Mouse (Mus musculus) heart, postnatal 0 days (tissue): Measurements from ENCODE around the gene Kifc5b. TPM values are rescaled to one million over a fixed set of nuclear protein-coding genes. Genes with fewer than 3 reads are reported as not detected.
A peak's percentile ranks its signal among the peaks of the same experiment; 100 is the strongest.

Experiments
- ATAC-seq: fragments of 200-750 bp; cut with Nextera tagmentation; 2 replicates; pipeline ENCODE4 v1.8.0; 2017; ENCODE audit warnings: low read depth, moderate number of reproducible peaks, moderate library complexity; ENCODE audit not compliant: insufficient read depth
- DNase-seq: peaks from one replicate; pipeline ENCODE4 v3.0.0-alpha.2; 2016; ENCODE audit warnings: low spot score
- H3K27ac ChIP-seq: fragments of 300-500 bp; sonication (generic); 2 replicates; pipeline ENCODE4 v1.5.1; 2014; ENCODE audit warnings: low read depth, mild to moderate bottlenecking
- H3K27me3 ChIP-seq: fragments of 300-500 bp; sonication (generic); 2 replicates; pipeline ENCODE4 v1.6.1; 2014; ENCODE audit warnings: low read length, mixed read lengths; ENCODE audit not compliant: control insufficient read depth, insufficient read depth
- H3K36me3 ChIP-seq: fragments of 300-500 bp; sonication (generic); replicated peaks from 2 replicates; pipeline ENCODE4 v1.6.1; 2014; ENCODE audit warnings: low read length, mixed read lengths; ENCODE audit not compliant: control insufficient read depth, insufficient read depth
- H3K4me1 ChIP-seq: fragments of 300-500 bp; sonication (generic); 2 replicates; pipeline ENCODE4 v1.6.1; 2014; ENCODE audit warnings: antibody characterized with exemption; ENCODE audit not compliant: control insufficient read depth, insufficient read depth
- H3K4me2 ChIP-seq: fragments of 300-500 bp; sonication (generic); 2 replicates; pipeline ENCODE4 v1.6.1; 2014; ENCODE audit warnings: low read depth, mild to moderate bottlenecking, low read length, moderate library complexity
- H3K4me3 ChIP-seq: fragments of 300-500 bp; sonication (generic); 2 replicates; pipeline ENCODE4 v1.5.1; 2014; ENCODE audit warnings: low read depth, low read length
- H3K9ac ChIP-seq: fragments of 300-500 bp; sonication (generic); replicated peaks from 2 replicates; pipeline ENCODE4 v1.6.1; 2014; ENCODE audit warnings: low read depth, low read length, mixed read lengths
- H3K9me3 ChIP-seq: fragments of 300-500 bp; sonication (generic); replicated peaks from 2 replicates; pipeline ENCODE4 v1.6.1; 2016; ENCODE audit warnings: low read length; ENCODE audit not compliant: control insufficient read depth
- CTCF ChIP-seq: IDR thresholded peaks from 2 replicates; pipeline ENCODE4 v1.5.1; 2016; ENCODE audit warnings: antibody characterized with exemption, control low read depth, low read depth
- EP300 ChIP-seq: IDR thresholded peaks from 2 replicates; pipeline ENCODE4 v1.6.1; 2016; ENCODE audit warnings: antibody characterized with exemption, low read depth
- WGBS: fragments of 180-500 bp; shearing (Covaris S2); extraction: QIAGEN DNeasy Blood & Tissue Kit; methylation state at CpG from one replicate; pipeline ENCODE4 v1.1.7; 2014; 5-methylcytosine and 5-hydroxymethylcytosine counted together
- polyA plus RNA-seq: library from polyadenylated mRNA; unstranded; fragments of >200 nt; fragmentation: Nextera tagmentation; extraction: Ambion mirVana; gene quantifications from 2 replicates; pipeline ENCODE4 v1.2.1, GENCODE M21; 2015
- total RNA-seq: library from RNA; depleted of rRNA; stranded (reverse); fragments of >200 nt; gene quantifications from 2 replicates; pipeline ENCODE4 v1.2.3, GENCODE M21; 2014; ENCODE audit warnings: low replicate concordance

Gene Kifc5b
- total and polyA plus RNA-seq, 2 experiments from 2014 or later = 0.93 to 4.5 TPM

GRCm38 (mm10) chr17:26941841-26942570 is 25.1 kb downstream of the Kifc5b start:
- no peak overlapping the region for H3K27ac ChIP-seq
- WGBS = 36% methylated on average over 4 of the region's 4 CpGs
- DNase-seq (no peak), ATAC-seq (no peak)
- H3K4me3 ChIP-seq = peak overlapping the region; percentile 38
- H3K9ac ChIP-seq = peak overlapping the region; percentile 44; the same call in 1 of the 2 replicates
- peaks cover 4% of the 10 kb centered on the region for H3K36me3 ChIP-seq
- TF ChIP-seq CTCF (no peak), EP300 (no peak)
- peaks cover 12% of the 10 kb centered on the region for H3K4me1 ChIP-seq
- no peaks in the 10 kb centered on the region for H3K9me3 ChIP-seq
- peak overlapping the region; percentile 64 for H3K4me2 ChIP-seq
- H3K27me3 ChIP-seq = no peaks in the 10 kb centered on the region

DNA sequence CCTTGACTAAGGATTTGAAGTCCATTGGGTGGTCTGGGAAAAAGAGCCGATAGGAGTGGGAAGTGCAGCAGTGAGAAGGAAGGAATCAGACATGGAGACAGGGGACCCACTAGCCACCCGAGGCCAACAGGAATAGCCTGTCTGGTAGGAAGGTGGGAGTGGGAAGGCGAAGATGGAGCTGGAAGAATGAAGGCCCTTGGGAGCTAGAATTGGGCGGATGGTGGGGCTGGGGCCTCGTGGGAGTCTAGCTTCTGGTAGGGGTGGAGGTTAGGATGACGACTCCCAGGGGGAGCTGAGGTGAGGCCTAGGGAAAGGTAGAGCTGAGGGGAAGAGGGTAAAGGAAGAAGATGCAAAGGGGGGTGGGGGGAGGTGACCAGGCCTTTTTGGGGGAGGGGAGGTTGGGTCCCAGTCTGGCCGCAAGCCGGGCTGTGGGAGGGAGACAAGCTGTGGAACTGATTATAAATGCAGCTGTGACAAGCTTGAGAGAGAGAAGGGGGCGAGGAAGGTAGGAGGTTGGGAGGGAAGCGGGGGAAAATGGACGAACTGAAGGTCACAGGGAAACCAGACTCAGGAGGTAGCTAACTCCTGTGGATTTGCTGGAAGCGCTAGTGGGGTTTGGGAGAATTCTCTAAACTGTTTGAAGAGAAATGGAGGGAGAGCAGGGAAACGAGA is 29.1 kb downstream of the Kifc5b start:
- no peaks in the 10 kb centered on the region for H3K9me3 ChIP-seq
- H3K27ac ChIP-seq = peak overlapping the region; percentile 64
- TF ChIP-seq CTCF = no peak
- no peak for TF ChIP-seq EP300
- no peaks in the 10 kb centered on the region for H3K27me3 ChIP-seq
- WGBS = 35% methylated on average over 13 of the region's 13 CpGs
- DNase-seq = no peak
- H3K9ac ChIP-seq = peak overlapping the region; percentile 65
- H3K4me2 ChIP-seq = peak overlapping the region; percentile 69
- H3K4me1 ChIP-seq = peaks cover 9% of the 10 kb centered on the region
- ATAC-seq = no peak
- peak overlapping the region; percentile 39 for H3K4me3 ChIP-seq
- H3K36me3 ChIP-seq = no peaks in the 10 kb centered on the region

GRCm38 (mm10) chr17:26946567-26946966 is 29.7 kb downstream of the Kifc5b start:
- peak; percentile 62 for ATAC-seq
- Histone ChIP-seq H3K4me1 (peaks cover 15% of the 10 kb centered on the region), H3K4me3 (peak overlapping the region; percentile 39), H3K4me2 (peak overlapping the region; percentile 69), H3K27ac (peak overlapping the region; percentile 64), H3K9me3 (no peaks in the 10 kb centered on the region), H3K9ac (peak overlapping the region; percentile 65), H3K36me3 (no peaks in the 10 kb centered on the region), H3K27me3 (no peaks in the 10 kb centered on the region)
- 2% methylated on average over 33 of the region's 37 CpGs for WGBS
- DNase-seq = no peak
- TF ChIP-seq EP300 = no peak; the same call in 1 of the 2 replicates
- TF ChIP-seq CTCF = peak; percentile 28

- Histone ChIP-seq H3K36me3 (no peaks in the 10 kb centered on the region), H3K9me3 (no peaks in the 10 kb centered on the region), H3K27ac (no peak overlapping the region), H3K4me1 (peaks cover 24% of the 10 kb centered on the region), H3K4me2 (peak overlapping the region; percentile 69; the same call in 1 of the 2 replicates), H3K4me3 (no peak overlapping the region), H3K27me3 (no peaks in the 10 kb centered on the region), H3K9ac (peak overlapping the region; percentile 65; the same call in 1 of the 2 replicates)
- ATAC-seq = no peak
- 76% methylated on average over 12 of the region's 12 CpGs for WGBS
- no peak for DNase-seq
- TF ChIP-seq EP300 (no peak), CTCF (no peak)
Observed at GRCm38 (mm10) chr17:26947231-26948100, 30.6 kb downstream of the Kifc5b start.
